Mouse (Mus musculus): Measurements from ENCODE around the gene Fbxo17.

DNA sequence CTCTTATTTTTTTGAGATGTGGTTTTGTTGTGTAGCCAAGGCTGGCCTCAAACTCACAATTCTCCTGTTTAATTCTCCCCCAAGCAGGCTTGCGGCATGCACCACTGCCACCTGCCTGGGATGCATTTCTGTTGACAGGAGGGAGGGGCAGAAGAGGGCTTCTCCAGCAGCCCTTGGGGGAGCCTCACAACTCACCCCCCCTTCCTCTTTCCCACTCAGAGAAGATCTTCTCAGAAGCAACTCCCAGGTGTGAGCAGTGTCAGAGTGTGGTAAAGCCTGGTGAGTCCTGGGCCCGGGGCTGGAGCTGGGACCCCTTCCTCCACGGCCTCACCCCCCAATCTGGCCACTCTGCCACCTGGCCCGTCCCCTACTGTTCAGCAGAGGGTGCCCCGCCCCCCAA, 68.6 kb downstream of the Fbxo17 start:
- TF ChIP-seq POLR2A (IDR thresholded peaks at IDR 0.05; ENCODE audit: borderline replicate concordance, extremely low read depth, insufficient read depth, insufficient read length, poor library complexity, severe bottlenecking): no peak
- no peak for TF ChIP-seq CTCF (IDR thresholded peaks at IDR 0.05; ENCODE audit: borderline replicate concordance, extremely low read depth, insufficient read depth, insufficient read length)

Measured in brain, embryonic 14.5 days (tissue).